Mouse (Mus musculus) MEL (cell line): ENCODE measurements around the gene Nrbp1. TPM values are rescaled to one million over a fixed set of nuclear protein-coding genes. Genes with fewer than 3 reads are reported as not detected.

Experiments
- DNase-seq: peaks from one replicate; pipeline ENCODE4 v3.0.0; 2011; ENCODE audit warnings: low read depth, low spot score
- H3K27ac ChIP-seq: 2 replicates; pipeline ENCODE4 v1.5.1; 2012; ENCODE audit warnings: low read depth, mild to moderate bottlenecking, control low read depth, low read length, moderate library complexity; ENCODE audit not compliant: control insufficient read depth
- H3K27me3 ChIP-seq, 2 experiments: fragments of 150-350 bp in 1 of 2; sonication (generic) in 1 of 2; 2 replicates each; pipeline ENCODE4 v1.6.1; 2012; ENCODE audit warnings: low read length in 2 of 2, mild to moderate bottlenecking in 2 of 2, improper control_type of control experiment in 1 of 2, moderate library complexity in 1 of 2; ENCODE audit not compliant: insufficient read depth in 2 of 2, control insufficient read depth in 1 of 2
- H3K36me3 ChIP-seq, 2 experiments: 2 replicates each; pipeline ENCODE4 v1.6.1; 2012 to 2014; ENCODE audit warnings: low read length in 2 of 2, improper control_type of control experiment in 1 of 2, inconsistent platforms in 1 of 2, mild to moderate bottlenecking in 1 of 2; ENCODE audit not compliant: insufficient read depth in 2 of 2, control insufficient read depth in 1 of 2
- H3K4me1 ChIP-seq, 2 experiments: fragments of 150-350 bp in 1 of 2; sonication (generic) in 1 of 2; 2 replicates each; pipeline ENCODE4 v1.6.1; 2012; ENCODE audit warnings: low read length in 2 of 2, improper control_type of control experiment in 1 of 2, mild to moderate bottlenecking in 1 of 2; ENCODE audit not compliant: insufficient read depth in 2 of 2, control insufficient read depth in 1 of 2
- H3K4me3 ChIP-seq, 2 experiments: fragments of 150-350 bp in 1 of 2; sonication (generic) in 1 of 2; 2 replicates each; pipeline ENCODE4 v1.5.1; 2012; ENCODE audit warnings: low read depth in 2 of 2, low read length in 2 of 2, mild to moderate bottlenecking in 2 of 2, moderate library complexity in 2 of 2, control low read depth in 1 of 2, improper control_type of control experiment in 1 of 2; ENCODE audit not compliant: control insufficient read depth in 1 of 2, insufficient read depth in 1 of 2
- H3K79me2 ChIP-seq: 2 replicates; pipeline ENCODE4 v1.6.1; 2012; ENCODE audit warnings: mild to moderate bottlenecking, low read length, moderate library complexity; ENCODE audit not compliant: control insufficient read depth, poor library complexity, insufficient read depth
- H3K9ac ChIP-seq: 2 replicates; pipeline ENCODE4 v1.6.1; 2012; ENCODE audit warnings: low read depth, mild to moderate bottlenecking, control low read depth, low read length, moderate library complexity; ENCODE audit not compliant: control insufficient read depth, poor library complexity, severe bottlenecking
- H3K9me3 ChIP-seq: fragments of 150-350 bp; sonication (generic); replicated peaks from 2 replicates; pipeline ENCODE4 v1.6.1; 2012; ENCODE audit warnings: mild to moderate bottlenecking, low read length, improper control_type of control experiment, moderate library complexity; ENCODE audit not compliant: insufficient read depth
- CHD2 ChIP-seq: IDR thresholded peaks from 2 replicates; pipeline ENCODE4 v1.6.1; 2011; ENCODE audit warnings: low read length, improper control_type of control experiment
- E2F4 ChIP-seq: IDR thresholded peaks from 2 replicates; pipeline ENCODE4 v1.6.1; 2011; ENCODE audit warnings: low read depth, low read length, improper control_type of control experiment, borderline replicate concordance
- ELF1 ChIP-seq: IDR thresholded peaks from 2 replicates; pipeline ENCODE4 v1.6.1; 2014; ENCODE audit warnings: low read depth, mild to moderate bottlenecking, inconsistent platforms, low read length, improper control_type of control experiment, moderate library complexity
- EP300 ChIP-seq, 2 experiments: IDR thresholded peaks; 2 replicates each; pipeline ENCODE4 v1.6.1; 2011; ENCODE audit warnings: improper control_type of control experiment in 2 of 2, low read length in 2 of 2, low read depth in 1 of 2, mild to moderate bottlenecking in 1 of 2
- HCFC1 ChIP-seq: IDR thresholded peaks from 2 replicates; pipeline ENCODE4 v1.6.1; 2012; ENCODE audit warnings: low read depth, mild to moderate bottlenecking, inconsistent platforms, low read length, improper control_type of control experiment, moderate library complexity
- JUND ChIP-seq: IDR thresholded peaks from 2 replicates; pipeline ENCODE4 v1.6.1; 2011; ENCODE audit warnings: low read depth, mild to moderate bottlenecking, improper control_type of control experiment, low read length
- MAFK ChIP-seq: IDR thresholded peaks from 2 replicates; pipeline ENCODE4 v1.6.1; 2011; ENCODE audit warnings: low read depth, mild to moderate bottlenecking, low read length, improper control_type of control experiment, borderline replicate concordance
- MAX ChIP-seq: IDR thresholded peaks from 2 replicates; pipeline ENCODE4 v1.6.1; 2011; ENCODE audit warnings: low read length, improper control_type of control experiment
- MAZ ChIP-seq: IDR thresholded peaks from 2 replicates; pipeline ENCODE4 v1.6.1; 2012; ENCODE audit warnings: low read depth, mild to moderate bottlenecking, inconsistent platforms, low read length, improper control_type of control experiment
- MEF2A ChIP-seq: IDR thresholded peaks from 2 replicates; pipeline ENCODE4 v1.6.1; 2014; ENCODE audit warnings: low read depth, mild to moderate bottlenecking, inconsistent platforms, low read length, improper control_type of control experiment; ENCODE audit not compliant: poor library complexity, insufficient replicate concordance, severe bottlenecking; ENCODE audit errors: extremely low read depth
- MXI1 ChIP-seq: IDR thresholded peaks from 2 replicates; pipeline ENCODE4 v1.6.1; 2011; ENCODE audit warnings: mild to moderate bottlenecking, low read depth, low read length, improper control_type of control experiment
- MYB ChIP-seq: IDR thresholded peaks from 2 replicates; pipeline ENCODE4 v1.6.1; 2011; ENCODE audit warnings: mild to moderate bottlenecking, low read depth, low read length, improper control_type of control experiment
- NELFE ChIP-seq: IDR thresholded peaks from 2 replicates; pipeline ENCODE4 v1.6.1; 2011; ENCODE audit warnings: low read depth, low read length, improper control_type of control experiment
- NRF1 ChIP-seq: IDR thresholded peaks from 2 replicates; pipeline ENCODE4 v1.6.1; 2014; ENCODE audit warnings: low read depth, mild to moderate bottlenecking, inconsistent platforms, low read length, improper control_type of control experiment, moderate library complexity; ENCODE audit not compliant: poor library complexity, insufficient read depth, severe bottlenecking
- POLR2AphosphoS2 ChIP-seq: IDR thresholded peaks from 2 replicates; pipeline ENCODE4 v1.6.1; 2011; ENCODE audit warnings: low read length, improper control_type of control experiment
- POLR2AphosphoS5 ChIP-seq: IDR thresholded peaks from 2 replicates; pipeline ENCODE4 v1.6.1; 2012; ENCODE audit warnings: low read depth, borderline replicate concordance, mild to moderate bottlenecking, inconsistent platforms, low read length, moderate library complexity, mixed read lengths
- RAD21 ChIP-seq: IDR thresholded peaks from 2 replicates; pipeline ENCODE4 v1.6.1; 2011; ENCODE audit warnings: mild to moderate bottlenecking, low read depth, low read length, improper control_type of control experiment
- RCOR1 ChIP-seq: IDR thresholded peaks from 2 replicates; pipeline ENCODE4 v1.6.1; 2012; ENCODE audit warnings: low read depth, mild to moderate bottlenecking, inconsistent platforms, low read length, improper control_type of control experiment
- SIN3A ChIP-seq: IDR thresholded peaks from 2 replicates; pipeline ENCODE4 v1.6.1; 2012; ENCODE audit warnings: low read length, improper control_type of control experiment, inconsistent platforms
- UBTF ChIP-seq: IDR thresholded peaks from 2 replicates; pipeline ENCODE4 v1.6.1; 2012; ENCODE audit warnings: low read depth, mild to moderate bottlenecking, inconsistent platforms, low read length, improper control_type of control experiment, moderate library complexity, borderline replicate concordance; ENCODE audit not compliant: insufficient read depth
- USF2 ChIP-seq, 2 experiments: IDR thresholded peaks; 2 replicates each; pipeline ENCODE4 v1.6.1; 2011 to 2012; ENCODE audit warnings: improper control_type of control experiment in 2 of 2, low read length in 2 of 2, borderline replicate concordance in 1 of 2, inconsistent platforms in 1 of 2, low read depth in 1 of 2, mild to moderate bottlenecking in 1 of 2; ENCODE audit not compliant: insufficient read depth in 1 of 2
- polyA plus RNA-seq, 2 experiments: library from polyadenylated mRNA; stranded (reverse) in 1 of 2; unstranded in 1 of 2; fragments of >175 nt in 1 of 2; fragments of >200 nt in 1 of 2; gene quantifications; 2 replicates each; pipeline versions ENCODE4 v1.2.1 to v1.2.4; 2012; ENCODE audit warnings: low replicate concordance in 2 of 2, low read depth in 1 of 2; ENCODE audit not compliant: insufficient read length in 2 of 2, insufficient read depth in 1 of 2, missing spikeins in 1 of 2
- total RNA-seq: library from RNA; depleted of rRNA; stranded (reverse); fragments of 300-350 nt; gene quantifications from 2 replicates; pipeline ENCODE4 v1.2.3, GENCODE M21; 2012

The Nrbp1 gene
- total and polyA plus RNA-seq, 3 experiments = 42.0 to 55.2 TPM; not detected in 1

DNA sequence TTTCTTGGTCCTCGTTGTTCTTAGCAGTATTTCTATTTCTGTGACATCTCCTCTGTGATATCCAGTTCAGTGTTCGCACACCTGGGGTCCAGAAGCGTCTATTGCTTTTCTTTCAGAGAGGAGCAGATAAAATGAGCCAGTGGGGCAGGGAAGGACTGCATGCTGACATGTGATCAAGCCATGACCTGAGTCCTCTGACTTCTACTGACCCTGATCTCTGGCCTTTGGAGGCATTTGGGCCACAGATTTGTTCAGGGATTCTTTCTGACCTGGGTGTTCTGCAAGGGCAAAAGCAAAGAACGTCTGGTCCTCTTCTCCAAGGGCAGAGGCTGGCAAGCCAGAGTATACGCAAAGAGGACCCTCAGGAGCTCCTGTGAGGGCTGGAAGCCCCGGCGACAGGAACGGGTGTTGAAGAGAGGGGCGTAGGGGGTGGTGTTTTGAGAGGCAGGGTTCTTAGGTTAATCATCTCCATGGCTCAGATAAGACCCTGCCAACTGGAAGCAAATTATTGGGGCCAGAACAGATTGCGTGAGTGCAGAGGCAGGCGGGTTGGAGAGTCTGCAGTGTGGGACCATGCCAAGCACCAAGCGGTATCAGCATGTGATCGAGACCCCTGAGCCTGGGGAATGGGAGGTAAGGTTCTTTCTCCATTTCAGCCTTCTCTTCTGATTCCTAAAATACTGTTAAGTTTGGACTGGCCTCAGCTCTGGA lies 56.5 kb downstream of the Nrbp1 start, which contains the start of gene Gckr:
TSS of gene Gckr (plus strand) at position 397 of the 711 bp plus-strand sequence.
- Histone ChIP-seq H3K79me2 (no peaks in the 10 kb centered on the region), H3K4me1 (0 out of 4 replicates have a peak, but pooled peaks cover 0 to 7% of the 10 kb centered on the region in 2 experiments), H3K9ac (no peak within 1 kb of the TSS), H3K36me3 (peaks cover 0 to 6% of the 10 kb centered on the region in 2 experiments; a peak in 2 of 4 replicates), H3K27me3 (peaks cover 4 to 6% of the 10 kb centered on the region in 2 experiments), H3K27ac (no peak within 1 kb of the TSS), H3K4me3 (no peak within 1 kb of the TSS), H3K9me3 (no peaks in the 10 kb centered on the region)
- TF ChIP-seq CHD2 (no peak), MAZ (no peak), MAFK (no peak), MAX (no peak), USF2 (IDR thresholded peaks at IDR 0.05; ENCODE audit: borderline replicate concordance in 1 of 2, insufficient read depth in 1 of 2, low read depth in 1 of 2, low read length in 2 of 2) (no peak), MEF2A (no peak), NELFE (no peak), POLR2AphosphoS5 (no peak), MXI1 (no peak)
- no peak for DNase-seq

DNA sequence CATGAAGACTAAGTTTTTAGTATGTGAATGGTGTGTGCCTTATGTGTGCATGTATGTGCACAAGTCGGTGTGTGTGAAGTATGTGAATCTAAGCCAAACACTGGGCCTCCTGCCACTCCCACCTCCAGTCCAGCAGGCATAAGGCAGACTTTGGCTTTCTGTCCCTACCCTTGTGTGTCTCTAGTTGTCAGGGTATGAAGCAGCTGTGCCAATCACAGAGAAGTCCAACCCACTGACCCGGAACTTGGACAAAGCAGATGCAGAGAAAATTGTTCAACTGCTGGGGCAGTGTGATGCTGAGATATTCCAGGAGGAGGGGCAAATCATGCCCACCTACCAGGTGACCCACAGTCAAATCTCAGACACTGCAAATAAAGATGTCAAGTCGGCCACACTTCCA lies 57.3 kb downstream of the Nrbp1 start:
- no peak overlapping the region for H3K27ac ChIP-seq

More for the DNA sequence above, 57.3 kb downstream of the Nrbp1 start:
- H3K4me1 ChIP-seq = no peaks in the 10 kb centered on the region
- H3K27me3 ChIP-seq = peaks cover 6% of the 10 kb centered on the region in 2 experiments
- TF ChIP-seq USF2 (IDR thresholded peaks at IDR 0.05; ENCODE audit: borderline replicate concordance in 1 of 2, insufficient read depth in 1 of 2, low read depth in 1 of 2, low read length in 2 of 2) (no peak), POLR2AphosphoS2 (no peak), ELF1 (no peak), RAD21 (no peak), UBTF (no peak), E2F4 (no peak), SIN3A (no peak), NRF1 (no peak), MYB (no peak), HCFC1 (no peak), MAZ (no peak), CHD2 (no peak), EP300 (IDR thresholded peaks at IDR 0.05; ENCODE audit: low read depth in 1 of 2, low read length in 2 of 2) (no peak), MAFK (no peak), RCOR1 (no peak), MXI1 (no peak), MEF2A (no peak), JUND (no peak)
- H3K79me2 ChIP-seq = no peaks in the 10 kb centered on the region
- no peak overlapping the region for H3K4me3 ChIP-seq
- H3K9ac ChIP-seq = no peak overlapping the region
- H3K9me3 ChIP-seq = no peaks in the 10 kb centered on the region
- H3K36me3 ChIP-seq = no peaks in the 10 kb centered on the region; a peak in 1 of 4 replicates
- no peak for DNase-seq
